In the genomic region with DNA sequence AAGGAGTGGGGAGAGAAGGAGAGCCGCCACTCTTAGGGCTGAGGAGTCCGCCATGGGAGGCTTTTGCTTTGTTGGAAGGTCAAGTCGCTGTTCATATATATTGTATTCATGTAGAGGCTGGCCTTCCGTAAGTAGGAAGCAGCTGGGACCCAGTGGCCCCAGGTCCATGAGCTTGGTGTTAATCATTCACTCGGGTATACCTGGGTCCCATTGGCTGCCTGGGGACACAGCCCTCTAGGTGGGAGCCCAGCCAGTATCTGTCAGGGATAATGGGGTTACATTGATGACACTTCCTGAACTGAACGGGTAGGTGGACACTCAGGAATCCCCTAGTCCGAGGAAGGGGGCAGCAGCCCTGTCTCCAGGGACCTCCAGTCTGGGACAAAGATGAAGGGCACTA, we compare ENCODE assay signal across 25 mouse cellular contexts. TPM values are rescaled to one million over a fixed set of nuclear protein-coding genes. Genes with fewer than 3 reads are reported as not detected.
DNase-seq lines count a peak whose midpoint lies in the region; ATAC-seq and TF ChIP-seq lines count a peak whose summit lies in the region.
"Had no signal": no experiment of that assay in that cellular context is flagged by ENCODE, and none has a peak within 500 bp of the region (broad histone marks: within the 10 kb centered on the region; RNA-seq: fewer than 3 reads in every experiment).

No protein-coding gene starts in this region.

- H3K27ac ChIP-seq in kidney, embryonic 15.5 days = 0 out of 2 replicates have a peak overlapping the region, but pooled peaks have one; percentile 9
- peak overlapping the region; percentile 43 for H3K27ac ChIP-seq in liver, embryonic 11.5 days (ENCODE audit: low read depth, low read length)
- peak overlapping the region; percentile 90 for H3K27ac ChIP-seq in small intestine, adult 2 months (ENCODE audit: insufficient read depth, low read depth, low read length)
- H3K27ac ChIP-seq in heart, embryonic 10.5 days = no peak overlapping the region
- H3K27ac ChIP-seq: forebrain, embryonic 10.5 days; heart, adult 2 months; heart, embryonic 15.5 days; hindbrain, embryonic 15.5 days; limb, embryonic 12.5 days; macrophage; midbrain, embryonic 10.5 days had no signal

- H3K4me3 ChIP-seq in kidney, embryonic 15.5 days (replicated peaks) = no peak overlapping the region
- no peak overlapping the region for H3K4me3 ChIP-seq in liver, embryonic 11.5 days (ENCODE audit: low read depth, low read length)
- peak overlapping the region; percentile 45 for H3K4me3 ChIP-seq in small intestine, adult 2 months (ENCODE audit: low read depth, low read length)
- no peak overlapping the region for H3K4me3 ChIP-seq in heart, embryonic 10.5 days
- H3K4me3 ChIP-seq: forebrain, embryonic 10.5 days; heart, adult 2 months; heart, embryonic 15.5 days; hindbrain, embryonic 15.5 days; limb, embryonic 12.5 days; midbrain, embryonic 10.5 days had no signal

- TF ChIP-seq POLR2A in small intestine, adult 2 months (IDR thresholded peaks at IDR 0.05; ENCODE audit: low read depth, low read length) = no peak

- H3K9me3 ChIP-seq in kidney, embryonic 15.5 days (replicated peaks) = no peaks in the 10 kb centered on the region
- no peaks in the 10 kb centered on the region for H3K9me3 ChIP-seq in liver, embryonic 11.5 days (ENCODE audit: control insufficient read depth, low read length)
- H3K9me3 ChIP-seq in heart, embryonic 10.5 days = no peaks in the 10 kb centered on the region
- H3K9me3 ChIP-seq: forebrain, embryonic 10.5 days; heart, embryonic 15.5 days; hindbrain, embryonic 15.5 days; limb, embryonic 12.5 days; midbrain, embryonic 10.5 days had no signal

- no peak for ATAC-seq in kidney, embryonic 15.5 days (replicated peaks; ENCODE audit: low FRiP score)
- ATAC-seq in liver, embryonic 11.5 days (replicated peaks; ENCODE audit: low FRiP score) = 0 out of 2 replicates have a peak, but pooled peaks have one; percentile 22
- ATAC-seq: CD4-positive, CD25-positive, alpha-beta regulatory T cell, adult 4 months; Patski had no signal

- TF ChIP-seq CTCF in small intestine, adult 2 months (IDR thresholded peaks at IDR 0.05; ENCODE audit: extremely low read depth, insufficient read length, insufficient replicate concordance, low read depth, low read length) = no peak

- H3K9ac ChIP-seq in kidney, embryonic 15.5 days = no peak overlapping the region
- H3K9ac ChIP-seq in liver, embryonic 11.5 days (ENCODE audit: low read depth, low read length) = no peak overlapping the region
- H3K9ac ChIP-seq: heart, embryonic 15.5 days; hindbrain, embryonic 15.5 days; limb, embryonic 12.5 days had no signal

- no peaks in the 10 kb centered on the region for H3K36me3 ChIP-seq in kidney, embryonic 15.5 days
- H3K36me3 ChIP-seq in liver, embryonic 11.5 days (ENCODE audit: control insufficient read depth, insufficient read depth, low read length) = no peaks in the 10 kb centered on the region
- peaks cover 3% of the 10 kb centered on the region for H3K36me3 ChIP-seq in small intestine, adult 2 months (ENCODE audit: control insufficient read depth, insufficient read depth, low read length)
- no peaks in the 10 kb centered on the region for H3K36me3 ChIP-seq in heart, embryonic 10.5 days
- H3K36me3 ChIP-seq: forebrain, embryonic 10.5 days; heart, embryonic 15.5 days; hindbrain, embryonic 15.5 days; limb, embryonic 12.5 days; midbrain, embryonic 10.5 days had no signal

- peak; percentile 30 for DNase-seq in kidney, adult 18-20 months
- no peak for DNase-seq in kidney, postnatal 10 days
- no peak for DNase-seq in liver, embryonic 11.5 days (ENCODE audit: low spot score)
- DNase-seq in frontal cortex, postnatal 25 days (ENCODE audit: low spot score in 2 of 2) = no peak
- no peak for DNase-seq in heart, embryonic 10.5 days (ENCODE audit: low spot score)
- DNase-seq in layer of hippocampus, adult 11-12 months (ENCODE audit: low spot score) = no peak
- DNase-seq: adrenal gland, adult 8-10 months; cerebellum, postnatal 14 days; gastrocnemius, postnatal 10 days; heart, adult 2 months; heart, postnatal 4 days; right cerebral cortex, postnatal 25 days; thymus, postnatal 4 days had no signal

- H3K4me2 ChIP-seq in kidney, embryonic 15.5 days = no peak overlapping the region
- peak overlapping the region; percentile 17 for H3K4me2 ChIP-seq in liver, embryonic 11.5 days
- H3K4me2 ChIP-seq: heart, embryonic 15.5 days; hindbrain, embryonic 15.5 days; limb, embryonic 12.5 days had no signal

- 55% methylated on average over 7 of the region's 7 CpGs for WGBS in kidney, embryonic 15.5 days
- 59% methylated on average over 7 of the region's 7 CpGs for WGBS in liver, embryonic 11.5 days
- WGBS in small intestine, adult 2 months = 24% methylated on average over 7 of the region's 7 CpGs
- WGBS in heart, embryonic 10.5 days = 74% methylated on average over 7 of the region's 7 CpGs

- peaks cover 65% of the 10 kb centered on the region for H3K27me3 ChIP-seq in kidney, embryonic 15.5 days
- peaks cover 49% of the 10 kb centered on the region for H3K27me3 ChIP-seq in liver, embryonic 11.5 days (replicated peaks; ENCODE audit: control insufficient read depth, insufficient read depth, low read length)
- H3K27me3 ChIP-seq in small intestine, adult 2 months (ENCODE audit: control insufficient read depth, insufficient read depth, low read length) = no peaks in the 10 kb centered on the region; the same call in 1 of the 2 replicates
- peaks cover 61% of the 10 kb centered on the region for H3K27me3 ChIP-seq in heart, embryonic 10.5 days (ENCODE audit: insufficient read depth, poor library complexity, severe bottlenecking)
- H3K27me3 ChIP-seq: Patski had no signal

- H3K4me1 ChIP-seq in kidney, embryonic 15.5 days = peaks cover 34% of the 10 kb centered on the region
- peaks cover 15% of the 10 kb centered on the region for H3K4me1 ChIP-seq in liver, embryonic 11.5 days (replicated peaks; ENCODE audit: control insufficient read depth, insufficient read depth, low read length)
- H3K4me1 ChIP-seq in small intestine, adult 2 months (ENCODE audit: control insufficient read depth, insufficient read depth, insufficient read length, low read length) = peaks cover 12% of the 10 kb centered on the region
- peaks cover 28% of the 10 kb centered on the region for H3K4me1 ChIP-seq in heart, embryonic 10.5 days

RNA-seq across cellular contexts. Expression of a gene that starts 3.0 kb away (rescaled TPM):
- polyA plus RNA-seq in kidney, embryonic 15.5 days (2015; fragmentation: Nextera tagmentation; extraction: Ambion mirVana) = 0.19 and 0.33 TPM in 2 replicates
- 4.9 and 5.1 TPM in 2 replicates for polyA plus RNA-seq in liver, embryonic 11.5 days (2014; fragmentation: Nextera tagmentation; extraction: Ambion mirVana)
- polyA plus RNA-seq in small intestine, adult 2 months (2012; rRNA removed) = 44.2 and 87.7 TPM in 2 replicates
- 0.25 and 1.3 TPM in 2 replicates for polyA plus RNA-seq in heart, embryonic 10.5 days (2016; fragmentation: Nextera tagmentation; extraction: Ambion mirVana)
- polyA plus RNA-seq: CD4-positive, CD25-positive, alpha-beta regulatory T cell, adult 4 months; forebrain, embryonic 10.5 days; heart, embryonic 15.5 days; hindbrain, embryonic 15.5 days; macrophage; midbrain, embryonic 10.5 days; Patski had no signal

RNA-seq across cellular contexts. Expression of a gene that starts 13.8 kb away (rescaled TPM):
- polyA plus RNA-seq in kidney, embryonic 15.5 days (2015; fragmentation: Nextera tagmentation; extraction: Ambion mirVana) = 35.3 and 36.5 TPM in 2 replicates
- 25.7 and 26.0 TPM in 2 replicates for polyA plus RNA-seq in liver, embryonic 11.5 days (2014; fragmentation: Nextera tagmentation; extraction: Ambion mirVana)
- polyA plus RNA-seq in small intestine, adult 2 months (2012; rRNA removed) = 8.3 and 13.0 TPM in 2 replicates
- 40.8 and 44.6 TPM in 2 replicates for polyA plus RNA-seq in heart, embryonic 10.5 days (2016; fragmentation: Nextera tagmentation; extraction: Ambion mirVana)

RNA-seq across cellular contexts. Expression of a gene that starts 34.7 kb away (rescaled TPM):
- 3.6 TPM in 1 of 2 replicates, not detected in the other for polyA plus RNA-seq in kidney, embryonic 15.5 days (2015; fragmentation: Nextera tagmentation; extraction: Ambion mirVana)
- 1.0 and 2.4 TPM in 2 replicates for polyA plus RNA-seq in liver, embryonic 11.5 days (2014; fragmentation: Nextera tagmentation; extraction: Ambion mirVana)
- 137 and 596 TPM in 2 replicates for polyA plus RNA-seq in small intestine, adult 2 months (2012; rRNA removed)
- 3.0 TPM in 1 of 2 replicates, not detected in the other for polyA plus RNA-seq in heart, embryonic 10.5 days (2016; fragmentation: Nextera tagmentation; extraction: Ambion mirVana)
- polyA plus RNA-seq: CD4-positive, CD25-positive, alpha-beta regulatory T cell, adult 4 months; forebrain, embryonic 10.5 days; heart, adult 2 months; heart, embryonic 15.5 days; limb, embryonic 12.5 days; lung, embryonic 16.5 days; macrophage; midbrain, embryonic 10.5 days; midbrain, postnatal 0 days; Patski had no signal

RNA-seq across cellular contexts. Expression of a gene that starts 41.2 kb away (rescaled TPM):
- polyA plus RNA-seq in kidney, embryonic 15.5 days (2015; fragmentation: Nextera tagmentation; extraction: Ambion mirVana) = not detected in 2 replicates
- not detected in 2 replicates for polyA plus RNA-seq in liver, embryonic 11.5 days (2014; fragmentation: Nextera tagmentation; extraction: Ambion mirVana)
- polyA plus RNA-seq in small intestine, adult 2 months (2012; rRNA removed) = 11.5 TPM in 1 of 2 replicates, not detected in the other
- not detected in 2 replicates for polyA plus RNA-seq in heart, embryonic 10.5 days (2016; fragmentation: Nextera tagmentation; extraction: Ambion mirVana)
- polyA plus RNA-seq: CD4-positive, CD25-positive, alpha-beta regulatory T cell, adult 4 months; forebrain, embryonic 10.5 days; heart, adult 2 months; heart, embryonic 15.5 days; hindbrain, embryonic 15.5 days; limb, embryonic 12.5 days; lung, embryonic 16.5 days; macrophage; midbrain, embryonic 10.5 days; midbrain, postnatal 0 days; Patski had no signal

RNA-seq across cellular contexts. Expression of a gene that starts 42.7 kb away (rescaled TPM):
- polyA plus RNA-seq in kidney, embryonic 15.5 days (2015; fragmentation: Nextera tagmentation; extraction: Ambion mirVana) = 122 and 135 TPM in 2 replicates
- 80.1 and 83.2 TPM in 2 replicates for polyA plus RNA-seq in liver, embryonic 11.5 days (2014; fragmentation: Nextera tagmentation; extraction: Ambion mirVana)
- polyA plus RNA-seq in small intestine, adult 2 months (2012; rRNA removed) = 8.3 and 18.7 TPM in 2 replicates
- 90.9 and 108 TPM in 2 replicates for polyA plus RNA-seq in heart, embryonic 10.5 days (2016; fragmentation: Nextera tagmentation; extraction: Ambion mirVana)

Comparison
In these comparisons a context has a peak if more than half of its experiments do, and no peak if none do; other contexts are left out.
1. RNA of a gene that starts 34.7 kb away (polyA plus RNA-seq): 137 to 596 TPM in small intestine, adult 2 months; 3.0 TPM in heart, embryonic 10.5 days, 1.0 to 2.4 TPM in liver, embryonic 11.5 days and 3.6 TPM in kidney, embryonic 15.5 days; every median in the first group is over 10 times any median in the second.